Mouse (Mus musculus) heart, embryonic 15.5 days (tissue): ENCODE data around the gene Dpp6. TPM values are rescaled to one million over a fixed set of nuclear protein-coding genes. Genes with fewer than 3 reads are reported as not detected.

Experiments used
- ATAC-seq: fragments of 200-750 bp; cut with Nextera tagmentation; replicated peaks from 2 replicates; pipeline ENCODE4 v1.8.0; 2017; ENCODE audit warnings: low read depth, moderate TSS enrichment; ENCODE audit not compliant: insufficient number of reproducible peaks, insufficient read depth, low FRiP score
- H3K27ac ChIP-seq: fragments of 300-500 bp; sonication (generic); 2 replicates; pipeline ENCODE4 v1.5.1; 2015; ENCODE audit warnings: mild to moderate bottlenecking, inconsistent platforms
- H3K27me3 ChIP-seq: fragments of 300-500 bp; sonication (generic); 2 replicates; pipeline ENCODE4 v1.6.1; 2015; ENCODE audit warnings: inconsistent platforms
- H3K36me3 ChIP-seq: fragments of 300-500 bp; sonication (generic); 2 replicates; pipeline ENCODE4 v1.6.1; 2015; ENCODE audit warnings: mild to moderate bottlenecking, inconsistent platforms
- H3K4me1 ChIP-seq: fragments of 300-500 bp; sonication (generic); replicated peaks from 2 replicates; pipeline ENCODE4 v1.6.1; 2015; ENCODE audit warnings: inconsistent platforms
- H3K4me2 ChIP-seq: fragments of 300-500 bp; sonication (generic); 2 replicates; pipeline ENCODE4 v1.6.1; 2015; ENCODE audit warnings: inconsistent platforms, mild to moderate bottlenecking, moderate library complexity
- H3K4me3 ChIP-seq: fragments of 300-500 bp; sonication (generic); 2 replicates; pipeline ENCODE4 v1.5.1; 2015; ENCODE audit warnings: mild to moderate bottlenecking, inconsistent platforms
- H3K9ac ChIP-seq: fragments of 300-500 bp; sonication (generic); 2 replicates; pipeline ENCODE4 v1.6.1; 2015; ENCODE audit warnings: mild to moderate bottlenecking, inconsistent platforms
- H3K9me3 ChIP-seq: fragments of 300-500 bp; sonication (generic); replicated peaks from 2 replicates; pipeline ENCODE4 v1.6.1; 2016; ENCODE audit warnings: inconsistent platforms
- WGBS: fragments of 180-500 bp; shearing (Covaris S2); methylation state at CpG from one replicate; pipeline ENCODE4 v1.1.7; 2015; ENCODE audit warnings: mixed read lengths; 5-methylcytosine and 5-hydroxymethylcytosine counted together
- polyA plus RNA-seq: library from polyadenylated mRNA; unstranded; fragments of >200 nt; fragmentation: Nextera tagmentation; extraction: Ambion mirVana; gene quantifications from 2 replicates; pipeline ENCODE4 v1.2.1, GENCODE M21; 2015

Gene Dpp6
- polyA plus RNA-seq, 1 experiment from 2014 or later, result 0.47 TPM

- Histone ChIP-seq H3K36me3 (no peaks in the 10 kb centered on the region), H3K4me1 (no peaks in the 10 kb centered on the region), H3K9me3 (no peaks in the 10 kb centered on the region), H3K4me3 (no peak overlapping the region), H3K4me2 (no peak overlapping the region), H3K27ac (no peak overlapping the region), H3K27me3 (no peaks in the 10 kb centered on the region), H3K9ac (no peak overlapping the region)
- no peak for ATAC-seq
- 73% methylated on average over 6 of the region's 6 CpGs for WGBS
Measured at GRCm38 (mm10) chr5:27147397-27147945, 330.5 kb downstream of the Dpp6 start.

- Histone ChIP-seq H3K9ac (no peak overlapping the region), H3K4me2 (no peak overlapping the region), H3K9me3 (no peaks in the 10 kb centered on the region), H3K36me3 (no peaks in the 10 kb centered on the region), H3K4me3 (no peak overlapping the region), H3K27me3 (no peaks in the 10 kb centered on the region), H3K4me1 (no peaks in the 10 kb centered on the region), H3K27ac (no peak overlapping the region)
- ATAC-seq, result no peak
- WGBS, result 63% methylated on average over 1 of the region's 1 CpGs
Measured at GRCm38 (mm10) chr5:27151017-27151416, 334.0 kb downstream of the Dpp6 start.

- Histone ChIP-seq H3K9ac (no peak overlapping the region), H3K36me3 (no peaks in the 10 kb centered on the region), H3K27me3 (no peaks in the 10 kb centered on the region), H3K27ac (no peak overlapping the region), H3K4me2 (no peak overlapping the region), H3K4me1 (no peaks in the 10 kb centered on the region), H3K4me3 (no peak overlapping the region), H3K9me3 (no peaks in the 10 kb centered on the region)
- ATAC-seq, result no peak
- 70% methylated on average over 3 of the region's 3 CpGs for WGBS
Measured at GRCm38 (mm10) chr5:27155671-27156070, 338.7 kb downstream of the Dpp6 start.

GRCm38 (mm10) chr5:27156366-27156765, 339.4 kb downstream of the Dpp6 start:
- no peaks in the 10 kb centered on the region for H3K4me1 ChIP-seq
- no peaks in the 10 kb centered on the region for H3K27me3 ChIP-seq
- WGBS, result 71% methylated on average over 2 of the region's 2 CpGs
- no peak overlapping the region for H3K4me2 ChIP-seq
- H3K9me3 ChIP-seq, result no peaks in the 10 kb centered on the region
- ATAC-seq, result no peak
- H3K36me3 ChIP-seq, result no peaks in the 10 kb centered on the region
- H3K27ac ChIP-seq, result no peak overlapping the region
- H3K4me3 ChIP-seq, result no peak overlapping the region
- no peak overlapping the region for H3K9ac ChIP-seq

GRCm38 (mm10) chr5:27161122-27161645, 344.2 kb downstream of the Dpp6 start:
- Histone ChIP-seq H3K4me2 (no peak overlapping the region), H3K4me1 (no peaks in the 10 kb centered on the region), H3K36me3 (no peaks in the 10 kb centered on the region), H3K4me3 (no peak overlapping the region), H3K9me3 (no peaks in the 10 kb centered on the region), H3K9ac (no peak overlapping the region), H3K27ac (no peak overlapping the region), H3K27me3 (no peaks in the 10 kb centered on the region)
- WGBS, result 47% methylated on average over 11 of the region's 11 CpGs
- no peak for ATAC-seq

GRCm38 (mm10) chr5:27168550-27168949, 351.5 kb downstream of the Dpp6 start:
- Histone ChIP-seq H3K27me3 (no peaks in the 10 kb centered on the region), H3K9me3 (no peaks in the 10 kb centered on the region), H3K9ac (no peak overlapping the region), H3K27ac (no peak overlapping the region), H3K36me3 (no peaks in the 10 kb centered on the region), H3K4me1 (no peaks in the 10 kb centered on the region), H3K4me2 (no peak overlapping the region), H3K4me3 (no peak overlapping the region)
- 69% methylated on average over 1 of the region's 1 CpGs for WGBS
- no peak for ATAC-seq

- WGBS, result 77% methylated on average over 4 of the region's 4 CpGs
- Histone ChIP-seq H3K9me3 (no peaks in the 10 kb centered on the region), H3K27me3 (no peaks in the 10 kb centered on the region), H3K27ac (no peak overlapping the region), H3K36me3 (no peaks in the 10 kb centered on the region), H3K4me1 (no peaks in the 10 kb centered on the region), H3K4me2 (no peak overlapping the region), H3K4me3 (no peak overlapping the region), H3K9ac (no peak overlapping the region)
- ATAC-seq, result no peak
Measured at GRCm38 (mm10) chr5:27184963-27185362, 368.0 kb downstream of the Dpp6 start.

GRCm38 (mm10) chr5:27191242-27191969, 374.4 kb downstream of the Dpp6 start:
- no peaks in the 10 kb centered on the region for H3K9me3 ChIP-seq
- no peak for ATAC-seq

GRCm38 (mm10) chr5:27194157-27194556, 377.2 kb downstream of the Dpp6 start:
- no peaks in the 10 kb centered on the region for H3K9me3 ChIP-seq
- H3K27me3 ChIP-seq, result no peaks in the 10 kb centered on the region
- H3K4me2 ChIP-seq, result no peak overlapping the region
- ATAC-seq, result no peak
- WGBS, result 76% methylated on average over 3 of the region's 3 CpGs
- no peaks in the 10 kb centered on the region for H3K36me3 ChIP-seq
- no peak overlapping the region for H3K4me3 ChIP-seq
- no peak overlapping the region for H3K9ac ChIP-seq
- no peak overlapping the region for H3K27ac ChIP-seq
- H3K4me1 ChIP-seq, result no peaks in the 10 kb centered on the region

More at GRCm38 (mm10) chr5:27191242-27191969, 374.4 kb downstream of the Dpp6 start:
- Histone ChIP-seq H3K9ac (no peak overlapping the region), H3K27ac (no peak overlapping the region), H3K4me1 (no peaks in the 10 kb centered on the region), H3K27me3 (no peaks in the 10 kb centered on the region), H3K4me2 (no peak overlapping the region), H3K4me3 (no peak overlapping the region), H3K36me3 (no peaks in the 10 kb centered on the region)
- WGBS, result 74% methylated on average over 5 of the region's 5 CpGs

- Histone ChIP-seq H3K27me3 (no peaks in the 10 kb centered on the region), H3K9me3 (no peaks in the 10 kb centered on the region), H3K4me1 (no peaks in the 10 kb centered on the region), H3K4me3 (no peak overlapping the region), H3K27ac (no peak overlapping the region), H3K36me3 (no peaks in the 10 kb centered on the region), H3K9ac (no peak overlapping the region), H3K4me2 (no peak overlapping the region)
- ATAC-seq, result no peak
- 64% methylated on average over 1 of the region's 1 CpGs for WGBS
Measured at GRCm38 (mm10) chr5:27194975-27195374, 378.0 kb downstream of the Dpp6 start.

- H3K9me3 ChIP-seq, result no peaks in the 10 kb centered on the region
- H3K27me3 ChIP-seq, result no peaks in the 10 kb centered on the region
- H3K4me2 ChIP-seq, result no peak overlapping the region
- no peak overlapping the region for H3K4me3 ChIP-seq
- no peaks in the 10 kb centered on the region for H3K36me3 ChIP-seq
- no peaks in the 10 kb centered on the region for H3K4me1 ChIP-seq
- no peak overlapping the region for H3K27ac ChIP-seq
- ATAC-seq, result no peak
- no peak overlapping the region for H3K9ac ChIP-seq
- 51% methylated on average over 2 of the region's 2 CpGs for WGBS
Measured at GRCm38 (mm10) chr5:27200581-27201341, 383.8 kb downstream of the Dpp6 start.
